Mouse (Mus musculus) cerebellum, adult (tissue): ENCODE data around the gene Atp6v1c2.

Source experiments
- ATAC-seq: cut with Nextera tagmentation; 2 replicates; pipeline ENCODE4 v1.9.2; 2017; ENCODE audit warnings: mild to moderate bottlenecking, moderate library complexity, mixed read lengths; ENCODE audit not compliant: insufficient number of reproducible peaks, low FRiP score, low TSS enrichment

The Atp6v1c2 gene

DNA sequence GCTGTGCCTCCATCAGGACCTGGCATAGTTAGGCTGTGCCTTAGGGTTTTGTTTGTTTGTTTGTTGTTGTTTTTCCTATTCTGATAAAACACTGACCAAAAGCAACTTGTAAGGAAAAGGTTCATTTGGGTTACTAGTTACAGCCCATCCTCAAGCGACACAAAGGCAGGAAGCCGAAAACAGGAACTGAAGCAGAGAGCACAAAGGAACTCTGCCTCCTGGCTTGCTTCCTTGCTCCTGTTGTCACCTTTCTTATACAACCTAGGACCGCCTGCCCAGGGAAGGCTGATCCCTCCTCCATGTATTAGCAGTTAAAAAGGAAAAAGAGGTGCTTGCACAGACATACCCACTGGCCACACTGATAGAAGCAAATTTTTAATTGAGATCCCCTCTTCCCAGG is 65.3 kb downstream of the Atp6v1c2 start:
- no peak for ATAC-seq

DNA sequence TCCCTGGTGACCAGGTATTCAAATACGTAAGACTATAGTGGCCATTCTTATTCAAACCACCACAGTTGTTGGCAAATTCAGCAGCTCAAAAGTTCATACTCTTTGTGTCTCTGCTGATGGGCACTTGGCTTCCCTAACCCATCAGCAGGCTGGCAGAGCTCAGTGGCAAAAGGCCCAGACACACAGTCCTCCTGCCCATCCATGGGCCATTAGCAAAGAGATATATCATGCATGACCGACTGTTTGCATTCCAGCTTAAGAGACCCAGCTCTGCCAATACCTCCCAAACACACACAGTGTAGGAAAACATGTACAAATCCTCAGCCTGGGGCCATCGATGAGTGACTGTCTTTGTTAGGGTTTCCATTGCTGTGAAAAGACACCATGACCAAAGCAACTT is 68.2 kb downstream of the Atp6v1c2 start:
- ATAC-seq: no peak

DNA sequence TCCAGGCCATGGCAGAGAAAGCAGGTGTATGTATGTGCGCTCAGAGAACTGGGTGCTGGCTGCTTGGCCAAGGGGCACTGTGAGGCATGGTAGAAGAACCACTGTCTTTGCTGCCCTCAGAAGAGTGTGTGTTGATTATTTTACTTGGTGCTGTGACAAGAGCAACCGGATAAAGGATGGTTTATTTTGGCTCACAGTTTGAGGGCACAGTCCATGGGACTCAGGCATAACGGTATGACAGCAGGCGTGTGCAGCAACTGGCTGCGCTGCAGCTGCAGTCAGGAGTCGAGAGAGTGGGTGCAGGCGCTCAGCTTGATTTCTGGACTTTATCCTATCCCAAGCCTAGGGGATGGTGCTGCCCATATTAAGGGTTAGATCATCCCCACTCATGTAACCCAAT is 70.7 kb downstream of the Atp6v1c2 start:
- no peak for ATAC-seq

DNA sequence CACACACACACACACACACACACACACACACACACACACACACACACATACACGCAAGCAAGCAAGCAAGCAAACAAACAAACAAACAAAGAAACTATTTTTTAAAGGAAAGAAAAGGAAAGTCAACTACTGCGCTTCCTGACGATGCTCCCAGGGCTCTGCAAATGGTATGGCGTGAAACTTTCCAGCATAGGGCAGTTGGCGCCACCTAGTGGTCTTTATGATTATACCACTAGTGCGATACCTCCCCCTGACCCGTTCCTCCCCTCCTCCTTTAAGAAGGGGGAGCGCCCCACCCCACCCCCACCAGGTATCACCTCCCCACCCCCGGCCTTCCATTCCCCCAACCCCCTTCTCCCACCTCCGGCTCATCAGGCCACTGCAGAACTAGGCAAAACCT is 72.3 kb downstream of the Atp6v1c2 start:
- no peak for ATAC-seq

DNA sequence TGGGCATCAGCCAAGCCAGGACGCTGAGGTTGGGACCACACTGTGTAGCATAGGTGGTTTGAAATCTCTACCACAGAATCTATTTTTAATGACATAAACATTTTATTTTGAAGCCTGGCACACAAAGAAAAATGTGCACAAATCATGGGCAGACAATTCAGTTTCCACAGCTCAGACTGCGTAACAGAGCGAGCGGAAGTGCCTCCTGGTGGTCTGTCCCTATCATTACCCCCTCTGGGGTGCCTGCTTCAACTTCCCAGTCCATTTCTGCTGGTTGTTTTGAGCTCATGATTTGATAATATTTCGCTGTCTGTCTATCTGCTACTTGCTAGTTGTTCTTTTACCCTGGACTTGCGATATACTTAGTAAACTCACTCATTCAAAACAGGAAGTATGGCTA is 73.6 kb downstream of the Atp6v1c2 start:
- ATAC-seq: no peak

DNA sequence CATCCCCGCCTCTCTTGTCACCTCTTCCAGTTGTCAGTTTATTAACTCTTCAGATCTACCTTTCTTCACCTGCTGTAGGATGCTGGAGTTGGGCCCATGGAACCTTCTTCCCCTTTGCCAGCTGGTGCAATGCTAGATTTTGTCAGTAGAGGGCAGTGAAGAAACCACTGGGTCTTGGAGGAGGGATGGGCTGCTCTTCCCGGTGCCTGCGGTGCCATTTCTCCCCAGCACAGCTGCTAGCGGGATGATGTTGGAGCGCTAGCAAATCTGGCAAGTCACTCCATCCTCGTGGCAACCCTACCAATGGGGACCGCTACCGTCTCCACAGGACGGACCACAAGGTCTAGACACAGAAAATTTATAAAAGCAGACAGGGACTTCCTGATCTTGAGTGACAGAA is 76.1 kb downstream of the Atp6v1c2 start:
- ATAC-seq: peak; percentile 63

DNA sequence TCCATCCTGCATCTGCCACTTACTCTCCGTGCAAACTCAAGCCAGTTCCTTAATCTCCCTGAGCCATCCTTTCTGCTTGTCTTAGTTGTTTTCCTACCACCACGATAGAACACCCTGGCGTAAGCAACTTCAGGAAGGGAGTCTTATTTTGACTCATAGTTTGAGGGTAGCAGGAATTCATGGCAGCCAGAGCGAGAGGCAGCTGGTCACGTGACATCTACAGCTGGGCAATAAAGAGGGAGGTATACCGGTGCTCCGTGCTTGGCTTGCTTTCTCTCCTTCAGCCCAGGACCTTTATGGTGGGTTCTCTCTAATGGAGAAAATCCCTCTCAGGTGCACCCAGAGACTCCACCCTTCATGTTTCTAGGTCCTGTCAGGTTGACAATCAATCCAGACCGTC is 78.2 kb downstream of the Atp6v1c2 start:
- no peak for ATAC-seq

DNA sequence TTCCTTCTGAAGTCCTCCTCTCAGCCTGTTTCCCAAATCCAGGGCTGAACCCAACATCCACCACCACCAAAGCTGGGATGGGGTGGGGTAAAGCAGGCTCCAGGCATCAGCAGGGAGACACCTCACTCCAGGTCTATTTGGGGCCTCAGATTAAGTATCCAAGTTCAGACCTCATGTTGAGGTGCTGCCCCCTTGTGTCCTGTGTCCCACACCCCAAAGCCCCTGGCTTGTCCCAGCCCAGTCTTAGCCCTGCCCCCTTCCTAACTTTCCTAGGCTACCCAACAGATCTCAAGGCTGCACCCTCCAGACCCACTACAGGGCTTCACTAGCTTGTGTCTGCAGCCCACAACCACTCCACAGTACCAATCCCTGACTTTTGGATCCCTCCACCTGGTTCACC is 87.1 kb downstream of the Atp6v1c2 start:
- no peak for ATAC-seq

DNA sequence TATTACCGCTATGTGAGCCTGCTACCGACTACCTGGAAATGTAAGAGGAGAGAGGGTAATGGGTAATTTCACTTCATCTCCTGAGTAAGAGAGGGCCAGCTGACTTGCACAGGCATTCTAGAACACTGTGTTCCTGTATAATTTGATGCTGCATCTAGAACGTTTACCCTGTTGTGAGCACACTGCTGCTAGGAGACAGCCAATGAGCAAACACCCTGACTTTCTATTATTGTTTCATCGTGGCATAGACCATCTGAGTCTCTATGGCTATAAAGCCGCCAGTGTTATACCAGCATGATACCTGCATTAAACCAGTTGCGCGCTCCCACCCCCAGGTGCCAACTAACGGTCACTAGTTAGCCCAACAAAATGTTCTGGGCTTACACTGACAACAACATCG is 87.5 kb downstream of the Atp6v1c2 start:
- no peak for ATAC-seq

DNA sequence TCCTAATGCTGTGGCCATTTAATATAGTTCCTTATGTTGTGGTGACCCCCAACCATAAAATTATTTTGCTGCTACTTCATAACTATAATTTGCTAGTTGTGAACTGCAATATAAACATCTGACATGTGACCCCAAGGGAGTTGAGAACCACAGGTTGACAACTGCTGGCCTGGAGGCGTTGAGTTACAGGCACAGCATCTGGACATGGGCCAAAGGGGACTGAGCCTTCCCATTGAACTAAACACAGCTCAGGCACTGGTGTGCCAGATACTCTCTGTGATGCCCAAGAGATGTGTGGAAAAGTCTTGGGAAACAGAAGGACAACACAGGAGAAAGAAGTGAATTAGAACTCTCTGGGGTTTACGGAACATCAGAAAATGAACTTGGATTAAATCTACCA is 88.1 kb downstream of the Atp6v1c2 start:
- no peak for ATAC-seq

DNA sequence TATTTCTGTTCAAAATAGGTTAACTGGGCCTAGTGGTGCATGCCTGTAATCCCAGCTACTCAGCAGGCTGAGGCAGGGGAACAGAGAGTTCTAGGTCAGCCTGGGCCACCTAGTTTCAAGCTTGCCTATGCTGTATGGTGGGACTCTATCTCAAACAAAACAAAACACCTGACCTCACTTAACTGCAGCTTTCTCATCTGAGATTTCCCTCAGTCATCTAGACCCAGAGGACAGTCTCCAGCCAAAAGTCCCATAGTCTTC is 89.8 kb downstream of the Atp6v1c2 start:
- no peak for ATAC-seq

DNA sequence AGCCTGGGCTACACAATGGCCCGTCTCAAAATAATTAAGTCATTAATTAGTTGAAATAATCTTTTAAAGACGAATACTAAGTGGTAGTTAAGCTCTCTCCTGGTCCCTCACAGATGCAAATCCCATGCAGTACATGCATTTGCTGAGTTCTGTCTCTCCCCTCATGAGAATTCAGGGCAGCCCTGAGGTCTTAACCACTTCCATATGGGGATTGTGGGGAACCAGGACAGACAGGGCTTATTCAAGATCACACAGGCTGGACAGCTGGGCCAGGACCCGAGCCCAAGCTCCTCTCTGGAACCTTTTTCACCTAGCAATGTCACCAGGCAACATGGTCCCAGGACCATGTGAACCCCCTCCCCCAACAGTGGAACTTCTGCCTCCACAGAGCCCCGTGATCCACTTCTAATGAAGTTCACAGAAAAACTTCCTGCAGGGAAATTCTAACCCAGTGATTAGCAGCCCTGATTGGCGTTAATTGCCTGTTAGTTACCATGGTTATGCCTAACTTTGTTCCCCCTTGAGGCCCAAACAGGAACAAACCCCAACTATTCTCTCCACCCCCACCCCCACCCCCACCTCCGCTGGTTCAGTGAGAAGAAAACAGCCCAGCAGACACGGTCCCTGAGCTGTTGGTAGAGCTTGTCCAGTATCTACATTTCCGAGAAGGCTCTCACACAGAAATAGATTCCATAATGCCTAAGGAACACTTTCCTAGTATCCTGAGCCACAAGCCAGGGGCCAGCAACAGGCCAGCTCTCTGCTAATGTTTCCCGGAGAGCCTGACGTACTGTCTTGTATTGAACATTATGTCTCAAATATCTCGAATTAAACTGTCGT is 90.4 kb downstream of the Atp6v1c2 start:
- no peak for ATAC-seq

DNA sequence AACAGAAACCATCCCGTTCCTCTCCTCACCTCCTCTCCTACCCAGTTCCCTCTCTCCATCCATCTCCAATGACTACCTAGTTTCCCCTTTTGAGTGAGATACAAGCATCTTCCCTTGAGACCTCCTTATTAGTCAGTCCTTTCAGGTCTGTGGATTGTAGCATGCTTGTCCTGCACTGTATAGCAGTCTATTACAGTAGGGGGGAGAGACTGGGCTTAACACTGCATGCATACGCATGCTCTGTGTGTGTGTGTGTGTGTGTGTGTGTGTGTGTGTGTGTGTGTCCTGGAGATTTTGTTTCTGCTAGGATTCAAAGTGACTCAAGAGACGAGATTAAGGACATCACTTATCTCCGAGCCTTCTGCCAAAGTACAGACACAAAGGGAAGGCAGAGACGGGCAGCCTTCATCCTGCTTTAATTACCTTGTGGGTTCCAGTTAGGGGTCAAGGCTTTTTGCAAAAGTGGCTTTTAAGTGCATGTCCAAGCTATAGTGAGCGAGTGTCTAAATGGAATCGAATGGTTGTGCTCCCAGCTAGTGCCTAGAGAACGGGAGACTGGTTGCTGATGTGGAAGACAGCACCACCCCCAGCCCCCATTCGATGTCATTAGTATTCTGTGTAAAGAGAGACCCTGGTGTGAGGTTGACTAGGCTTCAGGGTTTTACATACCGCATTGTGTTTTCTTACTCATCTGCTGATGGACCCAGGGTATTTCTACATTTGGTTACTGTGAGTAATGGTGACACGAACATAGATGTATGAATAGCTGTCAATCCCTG is 93.4 kb downstream of the Atp6v1c2 start:
- no peak for ATAC-seq
